Mouse (Mus musculus): ENCODE results near the gene Vmn1r123.
"Not testable (repeated sequence)": the region's sequence is repeated elsewhere in the genome, so short reads cannot be mapped to it uniquely, and the experiment has no call there.

The Vmn1r123 gene

DNA sequence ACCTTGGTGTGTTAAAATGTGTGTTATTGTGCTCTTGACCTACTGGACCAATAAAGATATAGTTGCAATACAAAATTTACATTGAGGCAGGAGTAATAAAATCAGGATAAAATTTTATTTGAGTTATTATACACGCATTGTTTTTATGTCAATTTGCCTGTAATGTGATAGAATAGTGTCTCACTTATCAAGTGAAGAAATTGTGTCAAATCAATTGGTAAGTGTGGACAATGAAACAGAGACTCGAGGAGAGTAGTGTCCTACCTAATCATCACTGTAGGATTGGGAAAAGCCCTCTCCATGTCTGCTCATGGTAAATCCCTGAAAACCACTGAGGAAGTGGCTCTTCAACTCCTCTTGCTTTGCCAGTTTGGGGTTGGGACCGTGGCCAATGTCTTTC lies at the start of gene Vmn1r123:
TSS of gene Vmn1r123 (plus strand) at position 301 of the 400 bp plus-strand sequence.
- not testable (repeated sequence) for DNase-seq

DNA sequence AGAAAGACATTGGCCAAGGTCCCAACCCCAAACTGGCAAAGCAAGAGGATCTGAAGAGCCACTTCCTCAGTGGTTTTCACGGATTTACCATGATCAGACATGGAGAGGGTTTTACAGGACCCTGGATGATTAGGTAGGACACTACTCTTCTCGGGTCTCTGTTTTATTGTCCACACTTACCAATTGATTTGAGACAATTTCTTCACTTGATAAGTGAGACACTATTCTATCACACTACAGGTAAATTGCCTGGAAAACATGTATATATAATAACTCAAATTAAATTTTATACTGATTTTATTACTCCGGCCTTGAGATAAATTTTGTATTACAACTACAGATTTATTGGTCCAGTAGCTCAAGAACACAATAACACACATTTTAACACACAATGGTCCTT lies 28.0 kb upstream of the Vmn1r123 start, which contains the start of gene Vmn1r122:
TSS of gene Vmn1r122 (minus strand) at position 101 of the 400 bp plus-strand sequence.
- not testable (repeated sequence) for DNase-seq

- not testable (repeated sequence) for DNase-seq
Observed at GRCm38 (mm10) chr7:21190323-21190722, 28.3 kb downstream of the Vmn1r123 start, which contains the start of gene Gm5157. Gene Gm5157 (minus strand): TSS chr7:21190423.
